Mouse (Mus musculus) liver, embryonic 15.5 days (tissue): Measurements from ENCODE around the gene Arl5a. TPM values are rescaled to one million over a fixed set of nuclear protein-coding genes. Genes with fewer than 3 reads are reported as not detected.

Experiments used
- ATAC-seq: fragments of 200-750 bp; cut with Nextera tagmentation; 2 replicates; pipeline ENCODE4 v1.8.0; 2017; ENCODE audit warnings: moderate number of reproducible peaks, mild to moderate bottlenecking, moderate library complexity; ENCODE audit not compliant: insufficient read depth
- H3K27ac ChIP-seq: fragments of 300-500 bp; sonication (generic); replicated peaks from 2 replicates; pipeline ENCODE4 v1.5.1; 2015; ENCODE audit warnings: mild to moderate bottlenecking, inconsistent platforms
- H3K27me3 ChIP-seq: fragments of 300-500 bp; sonication (generic); 2 replicates; pipeline ENCODE4 v1.6.1; 2015; ENCODE audit warnings: mild to moderate bottlenecking, inconsistent platforms
- H3K36me3 ChIP-seq: fragments of 300-500 bp; sonication (generic); replicated peaks from 2 replicates; pipeline ENCODE4 v1.6.1; 2015; ENCODE audit warnings: moderate library complexity, mild to moderate bottlenecking, inconsistent platforms
- H3K4me1 ChIP-seq: fragments of 300-500 bp; sonication (generic); replicated peaks from 2 replicates; pipeline ENCODE4 v1.6.1; 2015; ENCODE audit warnings: inconsistent platforms
- H3K4me2 ChIP-seq: fragments of 300-500 bp; sonication (generic); 2 replicates; pipeline ENCODE4 v1.6.1; 2015; ENCODE audit warnings: moderate library complexity, mild to moderate bottlenecking, inconsistent platforms
- H3K4me3 ChIP-seq: fragments of 300-500 bp; sonication (generic); replicated peaks from 2 replicates; pipeline ENCODE4 v1.5.1; 2015; ENCODE audit warnings: mild to moderate bottlenecking, inconsistent platforms
- H3K9ac ChIP-seq: fragments of 300-500 bp; sonication (generic); 2 replicates; pipeline ENCODE4 v1.6.1; 2015; ENCODE audit warnings: moderate library complexity, mild to moderate bottlenecking, inconsistent platforms
- H3K9me3 ChIP-seq: fragments of 300-500 bp; sonication (generic); replicated peaks from 2 replicates; pipeline ENCODE4 v1.6.1; 2016; ENCODE audit warnings: inconsistent platforms
- WGBS: fragments of 180-500 bp; shearing (Covaris S2); methylation state at CpG from one replicate; pipeline ENCODE4 v1.1.7; 2015; ENCODE audit warnings: mixed read lengths; ENCODE audit not compliant: insufficient replicate concordance; 5-methylcytosine and 5-hydroxymethylcytosine counted together
- polyA plus RNA-seq: library from polyadenylated mRNA; unstranded; fragments of >200 nt; fragmentation: Nextera tagmentation; extraction: Ambion mirVana; gene quantifications from 2 replicates; pipeline ENCODE4 v1.2.1, GENCODE M21; 2015

Arl5a gene
- polyA plus RNA-seq, 1 experiment from 2014 or later, result 23.6 TPM

GRCm38 (mm10) chr2:52378848-52379261 lies 45.8 kb downstream of the Arl5a start:
- ATAC-seq, result peak; percentile 80
- Histone ChIP-seq H3K27me3 (no peaks in the 10 kb centered on the region), H3K4me3 (peak overlapping the region; percentile 27), H3K4me2 (peak overlapping the region; percentile 55), H3K27ac (no peak overlapping the region), H3K9ac (no peak overlapping the region), H3K4me1 (peaks cover 9% of the 10 kb centered on the region), H3K36me3 (no peaks in the 10 kb centered on the region), H3K9me3 (no peaks in the 10 kb centered on the region)
- 37% methylated on average over 10 of the region's 10 CpGs for WGBS

DNA sequence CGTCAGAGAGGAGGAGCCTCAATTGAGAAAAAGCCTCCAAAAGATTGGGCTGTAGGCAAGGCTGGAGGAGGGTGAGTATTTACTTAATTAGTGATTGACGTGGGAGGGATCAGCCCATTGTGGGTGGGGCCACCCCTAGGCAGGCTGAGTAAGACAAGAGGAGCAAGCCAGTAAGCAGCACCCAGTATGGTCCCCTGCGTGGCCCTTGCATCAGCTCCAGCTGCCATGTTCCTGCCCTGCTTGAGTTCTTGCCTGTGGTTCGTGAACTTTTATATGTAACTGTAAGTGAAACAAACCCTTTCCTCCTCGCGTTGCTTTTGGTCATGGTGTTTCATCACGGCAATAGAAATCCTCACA lies 46.3 kb downstream of the Arl5a start, which contains the start of gene Neb:
Gene Neb, minus strand, starts transcription at position 27 of the 357 bp plus-strand sequence.
- WGBS, result 38% methylated on average over 7 of the region's 7 CpGs
- ATAC-seq, result peak; percentile 96
- peaks cover 9% of the 10 kb centered on the region for H3K4me1 ChIP-seq
- H3K4me3 ChIP-seq, result peak within 1 kb of the TSS; percentile 27
- peak within 1 kb of the TSS; percentile 55 for H3K4me2 ChIP-seq
- H3K36me3 ChIP-seq, result no peaks in the 10 kb centered on the region
- no peak within 1 kb of the TSS for H3K9ac ChIP-seq
- no peak within 1 kb of the TSS for H3K27ac ChIP-seq
- no peaks in the 10 kb centered on the region for H3K9me3 ChIP-seq
- H3K27me3 ChIP-seq, result no peaks in the 10 kb centered on the region

GRCm38 (mm10) chr2:52377706-52378447 lies 46.8 kb downstream of the Arl5a start:
- ATAC-seq, result no peak
- H3K4me3 ChIP-seq, result peak overlapping the region; percentile 27
- no peaks in the 10 kb centered on the region for H3K27me3 ChIP-seq
- no peak overlapping the region for H3K9ac ChIP-seq
- no peaks in the 10 kb centered on the region for H3K36me3 ChIP-seq
- H3K4me2 ChIP-seq, result peak overlapping the region; percentile 55
- no peaks in the 10 kb centered on the region for H3K9me3 ChIP-seq
- peaks cover 9% of the 10 kb centered on the region for H3K4me1 ChIP-seq
- WGBS, result 46% methylated on average over 13 of the region's 13 CpGs
- H3K27ac ChIP-seq, result no peak overlapping the region

- Histone ChIP-seq H3K4me2 (no peak overlapping the region), H3K9ac (no peak overlapping the region), H3K36me3 (no peaks in the 10 kb centered on the region), H3K27ac (no peak overlapping the region), H3K4me1 (peaks cover 9% of the 10 kb centered on the region), H3K27me3 (no peaks in the 10 kb centered on the region), H3K4me3 (no peak overlapping the region), H3K9me3 (no peaks in the 10 kb centered on the region)
- no peak for ATAC-seq
- 63% methylated on average over 6 of the region's 6 CpGs for WGBS
Observed at GRCm38 (mm10) chr2:52374706-52375105, 50.0 kb downstream of the Arl5a start.

DNA sequence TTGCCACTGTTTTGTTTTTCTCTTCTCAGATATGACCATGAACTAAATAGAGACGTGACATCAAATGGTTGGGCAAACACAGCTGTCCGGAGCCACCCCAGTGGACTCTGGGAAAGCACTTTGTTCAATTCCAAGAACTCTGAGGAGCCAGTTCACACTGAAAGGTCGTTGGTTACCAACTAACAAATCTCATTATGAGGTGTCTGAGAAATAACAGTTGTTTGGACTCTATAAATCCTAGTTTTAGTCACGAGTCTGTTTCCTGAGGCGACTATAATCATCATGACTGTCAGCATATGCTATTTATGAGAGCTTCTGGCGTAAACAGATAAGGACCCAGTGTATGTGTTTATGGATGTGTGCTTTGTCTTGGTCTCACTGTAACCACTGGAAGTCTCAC lies 52.2 kb downstream of the Arl5a start:
- Histone ChIP-seq H3K27ac (no peak overlapping the region), H3K4me3 (no peak overlapping the region), H3K9me3 (no peaks in the 10 kb centered on the region), H3K4me2 (no peak overlapping the region), H3K9ac (no peak overlapping the region), H3K36me3 (no peaks in the 10 kb centered on the region), H3K27me3 (no peaks in the 10 kb centered on the region), H3K4me1 (no peaks in the 10 kb centered on the region; the same call in 1 of the 2 replicates)
- 24% methylated on average over 6 of the region's 6 CpGs for WGBS
- ATAC-seq, result no peak

GRCm38 (mm10) chr2:52372080-52372479 lies 52.6 kb downstream of the Arl5a start:
- Histone ChIP-seq H3K4me3 (no peak overlapping the region), H3K9ac (no peak overlapping the region), H3K27me3 (no peaks in the 10 kb centered on the region), H3K9me3 (no peaks in the 10 kb centered on the region), H3K4me2 (no peak overlapping the region), H3K4me1 (no peaks in the 10 kb centered on the region; the same call in 1 of the 2 replicates), H3K27ac (no peak overlapping the region), H3K36me3 (no peaks in the 10 kb centered on the region)
- WGBS, result 48% methylated on average over 4 of the region's 4 CpGs
- no peak for ATAC-seq

- WGBS, result 41% methylated on average over 2 of the region's 2 CpGs
- Histone ChIP-seq H3K4me1 (no peaks in the 10 kb centered on the region; the same call in 1 of the 2 replicates), H3K9ac (no peak overlapping the region), H3K27me3 (no peaks in the 10 kb centered on the region), H3K4me2 (no peak overlapping the region), H3K4me3 (no peak overlapping the region), H3K9me3 (no peaks in the 10 kb centered on the region), H3K36me3 (no peaks in the 10 kb centered on the region), H3K27ac (no peak overlapping the region)
- no peak for ATAC-seq
Observed at GRCm38 (mm10) chr2:52371066-52371465, 53.6 kb downstream of the Arl5a start.

GRCm38 (mm10) chr2:52369622-52370021 lies 55.1 kb downstream of the Arl5a start:
- 80% methylated on average over 6 of the region's 6 CpGs for WGBS
- no peak for ATAC-seq
- Histone ChIP-seq H3K27me3 (no peaks in the 10 kb centered on the region), H3K4me3 (no peak overlapping the region), H3K4me1 (no peaks in the 10 kb centered on the region; the same call in 1 of the 2 replicates), H3K4me2 (no peak overlapping the region), H3K27ac (no peak overlapping the region), H3K9me3 (no peaks in the 10 kb centered on the region), H3K36me3 (no peaks in the 10 kb centered on the region), H3K9ac (no peak overlapping the region)

DNA sequence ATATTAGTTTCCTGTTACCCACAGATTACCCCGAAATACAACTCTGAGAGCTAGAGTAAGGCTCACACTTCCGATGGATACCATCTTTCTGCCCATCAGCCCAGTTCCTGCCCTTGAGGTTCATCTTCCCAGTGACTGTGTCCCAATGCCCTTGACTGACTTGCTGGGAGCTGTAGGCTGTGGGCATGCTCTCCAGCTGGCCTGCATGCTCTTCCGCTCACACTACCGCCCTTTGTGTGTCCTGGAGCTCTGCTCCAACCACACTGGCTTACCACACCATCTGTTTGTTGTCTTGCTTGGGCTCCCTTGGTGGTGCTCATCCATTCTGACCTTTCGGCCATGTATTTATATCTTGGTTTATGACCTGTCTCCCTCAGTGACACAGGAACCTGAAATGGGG lies 57.0 kb downstream of the Arl5a start:
- H3K4me1 ChIP-seq, result no peaks in the 10 kb centered on the region; the same call in 1 of the 2 replicates
- no peaks in the 10 kb centered on the region for H3K27me3 ChIP-seq
- no peak overlapping the region for H3K4me3 ChIP-seq
- 68% methylated on average over 5 of the region's 5 CpGs for WGBS
- no peak overlapping the region for H3K4me2 ChIP-seq
- ATAC-seq, result no peak
- H3K27ac ChIP-seq, result no peak overlapping the region
- H3K9ac ChIP-seq, result no peak overlapping the region
- H3K36me3 ChIP-seq, result no peaks in the 10 kb centered on the region
- no peaks in the 10 kb centered on the region for H3K9me3 ChIP-seq

GRCm38 (mm10) chr2:52367248-52367647 lies 57.5 kb downstream of the Arl5a start:
- Histone ChIP-seq H3K9me3 (no peaks in the 10 kb centered on the region), H3K4me2 (no peak overlapping the region), H3K4me1 (no peaks in the 10 kb centered on the region), H3K27ac (no peak overlapping the region), H3K27me3 (no peaks in the 10 kb centered on the region), H3K4me3 (no peak overlapping the region), H3K9ac (no peak overlapping the region), H3K36me3 (no peaks in the 10 kb centered on the region)
- 60% methylated on average over 13 of the region's 13 CpGs for WGBS
- no peak for ATAC-seq

DNA sequence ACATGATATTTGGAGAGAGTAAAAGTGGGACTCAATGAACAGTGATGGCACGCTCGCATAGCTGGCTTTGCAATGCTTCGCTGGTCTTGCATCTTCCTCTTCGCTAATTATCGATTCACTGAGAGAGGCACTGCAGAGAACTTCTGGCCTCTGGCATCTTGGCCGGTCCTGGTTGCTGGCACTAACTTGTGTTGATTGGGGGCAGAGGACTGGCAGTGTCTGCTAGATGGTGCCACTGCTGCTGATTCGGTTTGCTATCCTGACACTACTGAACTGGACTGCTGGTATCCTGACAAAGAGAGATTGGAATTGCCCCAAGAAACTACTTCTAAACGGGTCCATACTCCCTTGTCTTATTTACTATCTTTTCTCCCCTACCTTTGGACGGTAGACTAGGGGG lies 63.6 kb downstream of the Arl5a start:
- Histone ChIP-seq H3K9ac (no peak overlapping the region), H3K4me3 (no peak overlapping the region), H3K27ac (no peak overlapping the region), H3K9me3 (no peaks in the 10 kb centered on the region), H3K27me3 (no peaks in the 10 kb centered on the region), H3K4me1 (no peaks in the 10 kb centered on the region), H3K4me2 (no peak overlapping the region), H3K36me3 (no peaks in the 10 kb centered on the region)
- no peak for ATAC-seq
- 72% methylated on average over 9 of the region's 9 CpGs for WGBS

DNA sequence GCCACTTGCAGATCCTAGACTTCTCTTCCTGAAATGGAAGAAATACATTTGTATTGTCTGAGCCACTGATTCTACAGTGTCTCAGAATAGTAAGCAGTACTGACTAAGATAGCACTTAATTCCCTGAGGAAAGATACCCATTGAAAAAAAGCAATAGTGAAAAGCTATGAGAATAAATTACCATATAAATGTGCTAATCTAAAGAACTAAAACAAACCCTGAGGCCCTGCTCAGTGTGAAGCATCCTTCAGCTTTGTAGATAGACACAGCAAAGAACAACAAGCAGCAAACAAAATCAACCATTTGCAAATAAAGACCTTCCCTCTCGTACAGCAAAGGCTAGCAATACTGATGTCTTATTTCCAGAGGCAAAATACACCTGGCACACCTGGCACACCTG lies 65.0 kb downstream of the Arl5a start:
- WGBS, result 50% methylated on average over 1 of the region's 1 CpGs
- ATAC-seq, result no peak
- H3K9me3 ChIP-seq, result no peaks in the 10 kb centered on the region
- no peak overlapping the region for H3K9ac ChIP-seq
- no peak overlapping the region for H3K27ac ChIP-seq
- no peaks in the 10 kb centered on the region for H3K4me1 ChIP-seq
- no peak overlapping the region for H3K4me2 ChIP-seq
- H3K4me3 ChIP-seq, result no peak overlapping the region
- H3K36me3 ChIP-seq, result no peaks in the 10 kb centered on the region
- H3K27me3 ChIP-seq, result no peaks in the 10 kb centered on the region
